Mouse (Mus musculus) CH12.LX (cell line): ENCODE results near the gene Ramp1. TPM values are rescaled to one million over a fixed set of nuclear protein-coding genes. Genes with fewer than 3 reads are reported as not detected.

ENCODE experiments used
- DNase-seq: peaks from one replicate; pipeline ENCODE4 v3.0.0-alpha.2; 2013; ENCODE audit errors: extremely low read depth
- H3K27ac ChIP-seq: 2 replicates; pipeline ENCODE4 v1.5.1; 2012; ENCODE audit warnings: low read depth, mild to moderate bottlenecking, control low read depth, moderate library complexity; ENCODE audit not compliant: insufficient read depth
- H3K27me3 ChIP-seq: replicated peaks from 2 replicates; pipeline ENCODE3; 2012; ENCODE audit warnings: inconsistent platforms
- H3K36me3 ChIP-seq, 2 experiments: replicated peaks in 1 of 2; 2 replicates each; pipeline versions ENCODE3 to v1.6.1; 2012; ENCODE audit warnings: inconsistent platforms in 1 of 2, low read length in 1 of 2, mild to moderate bottlenecking in 1 of 2, mixed read lengths in 1 of 2, moderate library complexity in 1 of 2; ENCODE audit not compliant: control insufficient read depth in 1 of 2, insufficient read depth in 1 of 2
- H3K4me1 ChIP-seq, 2 experiments: 2 replicates each; pipeline ENCODE4 v1.6.1; 2012; ENCODE audit warnings: inconsistent platforms in 1 of 2, moderate library complexity in 1 of 2; ENCODE audit not compliant: insufficient read depth in 2 of 2, control insufficient read depth in 1 of 2
- H3K4me2 ChIP-seq: 2 replicates; pipeline ENCODE4 v1.6.1; 2012; ENCODE audit warnings: low read depth, mild to moderate bottlenecking, control low read depth; ENCODE audit not compliant: poor library complexity, insufficient read depth, severe bottlenecking
- H3K4me3 ChIP-seq, 3 experiments: fragments of 150-350 bp in 1 of 3; sonication (generic) in 1 of 3; replicated peaks in 1 of 3; 2 replicates each; pipeline versions ENCODE3 to v1.5.1; 2011 to 2012; ENCODE audit warnings: low read depth in 2 of 3, low read length in 2 of 3, mild to moderate bottlenecking in 2 of 3, moderate library complexity in 2 of 3, control low read depth in 1 of 3, improper control_type of control experiment in 1 of 3, inconsistent platforms in 1 of 3, mixed read lengths in 1 of 3; ENCODE audit not compliant: poor library complexity in 1 of 3
- H3K79me2 ChIP-seq: replicated peaks from 2 replicates; pipeline ENCODE4 v1.6.1; 2012; ENCODE audit warnings: mild to moderate bottlenecking, moderate library complexity; ENCODE audit not compliant: control insufficient read depth, poor library complexity, insufficient read depth, severe bottlenecking; ENCODE audit errors: extremely low read depth
- H3K9ac ChIP-seq: 2 replicates; pipeline ENCODE4 v1.6.1; 2012; ENCODE audit warnings: low read depth, mild to moderate bottlenecking, control low read depth, moderate library complexity; ENCODE audit not compliant: insufficient read depth
- H3K9me3 ChIP-seq: replicated peaks from 2 replicates; pipeline ENCODE3; 2012; ENCODE audit warnings: low read length, inconsistent platforms, mixed read lengths
- BHLHE40 ChIP-seq: IDR thresholded peaks from 2 replicates; pipeline ENCODE4 v1.6.1; 2011; ENCODE audit warnings: mild to moderate bottlenecking, low read depth, low read length, improper control_type of control experiment
- ETS1 ChIP-seq: conservative IDR thresholded peaks from 2 replicates; pipeline ENCODE4 v1.6.1; 2012; ENCODE audit warnings: low read depth, mild to moderate bottlenecking, inconsistent platforms, low read length, improper control_type of control experiment, moderate library complexity
- GABPA ChIP-seq: IDR thresholded peaks from 2 replicates; pipeline ENCODE4 v1.6.1; 2012; ENCODE audit warnings: low read depth, low read length, improper control_type of control experiment, inconsistent platforms; ENCODE audit not compliant: insufficient replicate concordance
- HCFC1 ChIP-seq: IDR thresholded peaks from 2 replicates; pipeline ENCODE4 v1.6.1; 2012; ENCODE audit warnings: low read depth, mild to moderate bottlenecking, inconsistent platforms, low read length, improper control_type of control experiment
- KAT2A ChIP-seq: IDR thresholded peaks from 2 replicates; pipeline ENCODE4 v1.6.1; 2012; ENCODE audit warnings: low read length, improper control_type of control experiment, inconsistent platforms; ENCODE audit not compliant: insufficient replicate concordance
- MXI1 ChIP-seq: IDR thresholded peaks from 2 replicates; pipeline ENCODE4 v1.6.1; 2011; ENCODE audit warnings: mild to moderate bottlenecking, low read depth, low read length, improper control_type of control experiment
- MYC ChIP-seq: IDR thresholded peaks from 2 replicates; pipeline ENCODE4 v1.6.1; 2011; ENCODE audit warnings: low read depth, mild to moderate bottlenecking, improper control_type of control experiment, low read length
- NELFE ChIP-seq: IDR thresholded peaks from 2 replicates; pipeline ENCODE4 v1.6.1; 2011; ENCODE audit warnings: low read depth, low read length, improper control_type of control experiment
- SMC3 ChIP-seq: IDR thresholded peaks from 2 replicates; pipeline ENCODE4 v1.6.1; 2011; ENCODE audit warnings: low read depth, low read length, improper control_type of control experiment
- TCF12 ChIP-seq: IDR thresholded peaks from 2 replicates; pipeline ENCODE4 v1.6.1; 2014; ENCODE audit warnings: low read depth, mild to moderate bottlenecking, inconsistent platforms, low read length, improper control_type of control experiment
- UBTF ChIP-seq: IDR thresholded peaks from 2 replicates; pipeline ENCODE4 v1.6.1; 2012; ENCODE audit warnings: low read depth, mild to moderate bottlenecking, inconsistent platforms, low read length, improper control_type of control experiment, moderate library complexity
- ZKSCAN1 ChIP-seq: IDR thresholded peaks from 2 replicates; pipeline ENCODE4 v1.6.1; 2012; ENCODE audit warnings: low read depth, inconsistent platforms, low read length, improper control_type of control experiment, borderline replicate concordance
- dilution Hi-C: fragments of 300-500 bp; cut with MboI; formaldehyde crosslinking; loops from 2 replicates; pipeline ENCODE4 v1.14.3; 2020; ENCODE audit warnings: low sequenced_read_pairs; ENCODE audit not compliant: extremely low pct_unique_long_range_greater_than_20kb, extremely low pct_ligation_motif_present
- in situ Hi-C: fragments of 300-500 bp; cut with MboI; formaldehyde crosslinking; loops from 3 replicates; pipeline ENCODE4 v1.14.3; 2019; ENCODE audit warnings: low sequenced_read_pairs, low pct_ligation_motif_present, low pct_unique_long_range_greater_than_20kb, mixed read lengths
- polyA plus RNA-seq: library from polyadenylated mRNA; unstranded; fragments of >175 nt; gene quantifications from 2 replicates; pipeline ENCODE4 v1.2.1, GENCODE M21; 2012; ENCODE audit warnings: low read depth; ENCODE audit not compliant: insufficient read length
- total RNA-seq, 2 experiments: library from RNA; depleted of rRNA; stranded (reverse); fragments of 300-350 nt in 1 of 2; fragments of >200 nt in 1 of 2; gene quantifications; 2 replicates each; pipeline ENCODE4 v1.2.3; 2012 to 2014

Ramp1 gene
- total and polyA plus RNA-seq, 3 experiments = not detected

DNA sequence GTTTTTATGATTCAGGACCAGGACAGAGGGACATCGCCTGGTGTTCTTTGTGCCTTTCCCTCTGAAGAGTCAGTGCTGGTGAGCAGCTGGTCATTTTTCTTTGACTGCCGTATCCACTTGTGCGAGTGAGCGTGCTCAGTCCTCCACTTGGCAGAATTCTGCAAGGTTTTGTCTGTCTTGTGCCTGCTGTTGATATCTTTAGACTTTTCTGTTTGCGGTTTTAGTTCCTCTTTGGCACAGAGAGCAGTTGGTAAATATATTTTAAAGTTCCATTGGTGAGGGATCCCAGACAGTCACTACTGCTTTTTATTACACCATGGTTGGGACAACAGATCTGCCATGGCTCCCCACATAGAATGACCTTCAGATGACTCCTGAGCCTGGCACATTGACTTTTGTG is 7.7 kb downstream of the Ramp1 start:
- Histone ChIP-seq H3K9me3 (peaks cover 3% of the 10 kb centered on the region), H3K27ac (no peak overlapping the region), H3K79me2 (no peaks in the 10 kb centered on the region), H3K4me3 (no peak overlapping the region), H3K9ac (no peak overlapping the region), H3K27me3 (peaks cover 2% of the 10 kb centered on the region), H3K4me1 (peaks cover 14 to 23% of the 10 kb centered on the region in 2 experiments), H3K4me2 (no peak overlapping the region), H3K36me3 (no peaks in the 10 kb centered on the region)
- DNase-seq = no peak
- dilution Hi-C loops (no loop called here), in situ Hi-C loops (loop anchor here (10.0 kb wide), 1 partner anchor 57 kb away; no protein-coding TSS in a partner anchor)
- TF ChIP-seq NELFE = no peak

- in situ Hi-C loops = loop anchor here (10.0 kb wide), 1 partner anchor 57 kb away; no protein-coding TSS in a partner anchor
- H3K9ac ChIP-seq = no peak overlapping the region
- H3K4me2 ChIP-seq = no peak overlapping the region
- no peaks in the 10 kb centered on the region for H3K79me2 ChIP-seq
- dilution Hi-C loops = no loop called here
- peaks cover 2% of the 10 kb centered on the region for H3K27me3 ChIP-seq
- peaks cover 14 to 23% of the 10 kb centered on the region in 2 experiments for H3K4me1 ChIP-seq
- no peak overlapping the region for H3K27ac ChIP-seq
- no peaks in the 10 kb centered on the region for H3K36me3 ChIP-seq
- H3K9me3 ChIP-seq = peaks cover 3% of the 10 kb centered on the region
- no peak for TF ChIP-seq MYC
- no peak for TF ChIP-seq KAT2A
- TF ChIP-seq ZKSCAN1 = no peak
- no peak overlapping the region for H3K4me3 ChIP-seq
- no peak for DNase-seq
These were observed 8.4 kb downstream of the Ramp1 start for GRCm38 (mm10) chr1:91187786-91188640.

DNA sequence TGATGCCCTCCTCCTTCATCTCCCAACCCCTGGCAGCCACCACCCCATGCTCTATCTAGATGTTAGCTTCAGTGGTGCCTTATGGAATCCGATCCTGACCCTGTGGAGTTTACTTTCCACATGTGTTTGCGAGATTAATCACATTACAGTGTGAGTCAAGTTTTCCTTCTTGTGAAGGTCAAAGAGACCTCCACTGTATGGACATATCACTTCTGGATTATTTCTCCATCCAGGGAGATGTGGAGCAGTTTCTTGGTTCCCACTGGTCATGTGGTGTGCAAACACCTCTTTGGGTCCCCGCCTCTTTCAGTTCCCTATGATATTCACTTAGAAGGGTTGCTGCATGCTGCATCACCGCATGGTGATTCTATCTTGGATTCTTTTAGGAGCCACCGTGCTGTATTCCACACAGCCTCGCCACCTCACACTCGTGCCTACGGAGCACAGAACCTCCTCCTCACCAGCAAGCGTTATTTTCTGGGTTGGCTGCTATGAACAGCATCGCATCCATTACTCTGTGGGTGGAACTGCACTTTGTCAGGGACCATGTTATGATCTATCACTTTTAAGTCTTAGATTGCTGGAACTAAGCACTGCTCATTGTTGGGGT is 9.3 kb downstream of the Ramp1 start:
- H3K9me3 ChIP-seq = peaks cover 3% of the 10 kb centered on the region
- H3K4me3 ChIP-seq = no peak overlapping the region
- no peak overlapping the region for H3K4me2 ChIP-seq
- dilution Hi-C loops = no loop called here
- no peaks in the 10 kb centered on the region for H3K79me2 ChIP-seq
- no peak overlapping the region for H3K9ac ChIP-seq
- no peak for DNase-seq
- peaks cover 14 to 23% of the 10 kb centered on the region in 2 experiments for H3K4me1 ChIP-seq
- H3K27me3 ChIP-seq = peaks cover 2% of the 10 kb centered on the region
- in situ Hi-C loops = loop anchor here (10.0 kb wide), 1 partner anchor 56 kb away; no protein-coding TSS in a partner anchor
- TF ChIP-seq MXI1 (no peak), HCFC1 (no peak), UBTF (no peak), TCF12 (no peak), ETS1 (no peak), BHLHE40 (no peak), GABPA (no peak), SMC3 (no peak)
- no peaks in the 10 kb centered on the region for H3K36me3 ChIP-seq
- H3K27ac ChIP-seq = no peak overlapping the region
